Mouse (Mus musculus) limb, embryonic 10.5 days (tissue): ENCODE results near the gene Mfsd4b2. TPM values are rescaled to one million over a fixed set of nuclear protein-coding genes. Genes with fewer than 3 reads are reported as not detected.
"Not testable (repeated sequence)": the region's sequence is repeated elsewhere in the genome, so short reads cannot be mapped to it uniquely, and the experiment has no call there.

Source experiments
- DNase-seq: peaks from one replicate; pipeline ENCODE4 v3.0.0-alpha.2; 2017; ENCODE audit warnings: low spot score
- H3K27ac ChIP-seq: fragments of 300-500 bp; sonication (generic); 2 replicates; pipeline ENCODE4 v1.5.1; 2016; ENCODE audit warnings: mild to moderate bottlenecking
- H3K27me3 ChIP-seq: fragments of 300-500 bp; sonication (generic); 2 replicates; pipeline ENCODE4 v1.6.1; 2016; ENCODE audit warnings: low read depth, mild to moderate bottlenecking; ENCODE audit not compliant: poor library complexity, severe bottlenecking
- H3K36me3 ChIP-seq: fragments of 300-500 bp; sonication (generic); 2 replicates; pipeline ENCODE4 v1.6.1; 2016; ENCODE audit warnings: mild to moderate bottlenecking, moderate library complexity
- H3K4me1 ChIP-seq: fragments of 300-500 bp; sonication (generic); 2 replicates; pipeline ENCODE4 v1.6.1; 2016
- H3K4me3 ChIP-seq: fragments of 300-500 bp; sonication (generic); 2 replicates; pipeline ENCODE4 v1.5.1; 2016; ENCODE audit warnings: mild to moderate bottlenecking, moderate library complexity
- H3K9me3 ChIP-seq: fragments of 300-500 bp; sonication (generic); replicated peaks from 2 replicates; pipeline ENCODE4 v1.6.1; 2016; ENCODE audit warnings: mild to moderate bottlenecking
- WGBS: fragments of 180-500 bp; shearing (Covaris S2); methylation state at CpG from one replicate; pipeline ENCODE4 v1.1.7; 2016; 5-methylcytosine and 5-hydroxymethylcytosine counted together
- polyA plus RNA-seq: library from polyadenylated mRNA; unstranded; fragments of >200 nt; fragmentation: Nextera tagmentation; extraction: Ambion mirVana; gene quantifications from 2 replicates; pipeline ENCODE4 v1.2.1, GENCODE M21; 2016

Mfsd4b2 gene
- polyA plus RNA-seq, 1 experiment from 2014 or later = not detected

DNA sequence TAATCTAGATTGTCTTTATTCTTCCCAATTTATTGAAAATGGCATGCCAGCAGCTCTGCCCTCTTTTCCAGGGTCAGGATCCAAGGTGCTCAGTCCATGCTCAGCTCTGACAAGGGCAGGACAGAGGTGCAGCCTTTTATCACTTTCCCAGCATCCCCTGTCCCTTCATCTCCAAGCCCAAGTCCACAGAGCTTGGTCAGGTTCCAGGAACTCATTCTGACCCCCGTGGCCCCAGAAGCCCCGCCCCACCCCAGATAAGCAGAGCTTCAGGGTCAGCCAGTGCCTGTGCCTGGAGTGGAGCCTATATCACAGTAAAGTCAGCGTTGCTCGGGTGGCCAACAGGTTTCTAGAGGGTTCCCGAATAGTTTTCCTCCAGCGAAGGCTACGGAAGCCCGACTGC lies 2.2 kb downstream of the Mfsd4b2 start:
- not testable (repeated sequence) for H3K9me3 ChIP-seq, H3K27ac ChIP-seq, DNase-seq, H3K4me3 ChIP-seq, H3K36me3 ChIP-seq
- WGBS = 75% methylated on average over 8 of the region's 8 CpGs
- Histone ChIP-seq H3K4me1 (peaks cover 10% of the 10 kb centered on the region), H3K27me3 (peaks cover 35% of the 10 kb centered on the region)

DNA sequence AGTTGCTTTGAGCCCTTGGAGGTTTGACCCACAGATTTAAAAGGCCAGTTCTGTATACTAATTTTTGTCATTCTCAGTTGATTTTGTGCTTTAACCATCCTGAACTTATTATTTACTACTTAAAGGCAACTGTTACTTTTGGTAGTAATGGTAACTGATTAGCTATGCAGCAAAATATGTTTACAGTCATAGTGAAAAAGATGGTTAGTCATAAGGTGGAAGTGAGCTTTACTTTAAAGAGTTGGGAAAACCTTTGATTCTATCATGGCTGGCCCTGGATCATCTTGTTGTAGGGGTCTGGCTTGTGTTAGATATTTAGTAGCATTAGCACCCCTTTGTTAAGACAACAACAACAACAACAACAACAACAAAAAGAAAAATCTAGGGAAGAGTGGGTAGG lies 14.1 kb downstream of the Mfsd4b2 start:
- Histone ChIP-seq H3K27me3 (no peaks in the 10 kb centered on the region), H3K27ac (no peak overlapping the region), H3K4me3 (no peak overlapping the region), H3K9me3 (no peaks in the 10 kb centered on the region), H3K36me3 (no peaks in the 10 kb centered on the region), H3K4me1 (no peaks in the 10 kb centered on the region)
- DNase-seq = no peak

DNA sequence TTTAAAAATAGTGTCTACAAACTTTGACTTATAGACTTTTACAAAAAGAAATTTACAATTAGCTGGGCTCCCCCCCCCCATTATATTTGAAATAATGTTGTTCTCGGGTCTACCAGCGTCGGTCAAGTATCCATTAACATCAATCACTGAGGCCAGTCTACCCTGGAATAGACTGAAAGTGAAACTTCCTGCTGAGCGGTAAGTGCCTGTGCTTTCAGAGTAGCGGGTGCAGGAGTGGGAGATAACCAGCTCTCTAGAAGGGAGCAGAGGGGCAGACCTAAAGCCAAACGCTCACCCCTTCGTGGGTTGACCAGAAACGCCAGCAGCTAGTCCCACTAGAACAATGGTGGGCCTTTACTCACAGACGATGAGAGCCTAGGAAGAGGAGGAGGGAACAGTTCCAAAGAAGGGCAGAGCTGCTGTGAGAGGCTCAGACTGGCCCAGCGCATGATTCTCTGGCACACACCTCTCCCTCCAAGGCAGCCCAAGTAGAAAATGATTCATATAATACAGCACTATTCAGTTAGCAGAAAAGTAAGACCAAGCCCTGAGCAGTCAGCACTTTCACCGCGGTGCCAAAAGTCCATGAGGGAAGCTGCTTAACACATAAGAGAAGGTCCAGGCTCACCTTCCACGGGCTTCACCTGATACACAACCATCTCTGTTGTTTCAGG lies 17.8 kb downstream of the Mfsd4b2 start:
- DNase-seq = no peak
- Histone ChIP-seq H3K9me3 (no peaks in the 10 kb centered on the region), H3K4me3 (no peak overlapping the region), H3K27me3 (no peaks in the 10 kb centered on the region), H3K4me1 (no peaks in the 10 kb centered on the region), H3K36me3 (no peaks in the 10 kb centered on the region), H3K27ac (no peak overlapping the region)
- WGBS = 78% methylated on average over 13 of the region's 13 CpGs

DNA sequence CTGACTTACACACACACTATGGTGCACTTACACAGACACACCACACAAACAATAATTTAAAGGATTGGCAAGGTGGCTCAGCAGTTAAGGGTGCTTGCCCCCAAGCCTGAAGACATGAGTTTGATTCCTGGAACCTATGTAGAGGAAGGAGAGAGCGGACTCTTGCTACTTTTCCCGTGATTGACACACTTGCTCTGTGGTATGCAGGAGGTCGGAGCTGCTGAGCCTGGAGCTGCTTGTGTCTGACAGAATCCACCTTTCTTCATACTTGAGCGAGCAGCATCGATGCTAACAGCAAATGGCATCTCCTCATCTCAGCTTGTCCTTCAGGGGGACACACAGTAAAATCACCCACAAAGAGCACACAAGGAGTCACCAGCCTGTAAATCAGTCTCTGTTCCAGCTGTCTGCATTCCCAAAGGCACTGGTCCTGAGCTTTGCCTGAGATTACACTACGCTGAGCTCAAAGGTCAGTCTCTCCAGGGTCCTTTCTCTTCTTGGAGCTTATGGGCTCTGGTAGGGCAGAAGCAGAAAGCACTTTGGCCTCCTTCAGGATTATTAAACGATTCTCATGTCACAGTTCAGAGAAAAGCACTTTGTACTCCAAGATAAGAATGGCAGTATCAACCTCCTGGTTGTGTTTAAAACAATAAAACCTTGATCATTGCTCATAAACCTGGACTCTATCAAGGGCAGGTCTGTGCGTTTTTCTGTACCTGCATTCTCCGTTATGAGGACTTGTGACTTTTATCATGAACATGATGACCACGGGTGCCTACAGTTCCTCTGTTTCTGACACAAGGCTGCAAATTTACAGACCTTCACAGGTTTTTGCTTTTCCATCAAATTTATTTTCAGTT lies 19.7 kb downstream of the Mfsd4b2 start:
- H3K4me3 ChIP-seq = no peak overlapping the region
- no peak for DNase-seq
- no peaks in the 10 kb centered on the region for H3K27me3 ChIP-seq
- H3K9me3 ChIP-seq = no peaks in the 10 kb centered on the region
- no peaks in the 10 kb centered on the region for H3K4me1 ChIP-seq
- H3K27ac ChIP-seq = no peak overlapping the region
- 85% methylated on average over 10 of the region's 10 CpGs for WGBS
- no peaks in the 10 kb centered on the region for H3K36me3 ChIP-seq

DNA sequence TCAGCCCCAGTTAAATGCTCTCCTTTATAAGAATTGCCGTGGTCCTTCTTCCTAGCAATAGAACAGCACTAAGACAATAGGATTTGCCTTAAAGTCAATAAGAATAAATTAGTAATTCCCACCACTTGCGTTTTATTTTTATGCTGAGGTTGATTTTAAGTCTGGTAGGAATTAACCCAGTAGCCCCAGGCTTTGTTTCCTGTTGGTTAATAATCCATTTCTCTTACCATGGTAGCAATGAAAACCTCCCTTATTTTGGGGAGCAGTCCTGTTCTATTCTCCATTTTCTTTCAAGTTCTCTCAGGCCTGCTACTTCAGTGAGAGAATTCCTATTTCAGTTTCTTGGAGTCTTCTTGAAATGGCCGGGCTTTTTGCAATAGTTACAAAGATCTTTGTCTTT lies 22.5 kb downstream of the Mfsd4b2 start:
- H3K27me3 ChIP-seq = no peaks in the 10 kb centered on the region
- 83% methylated on average over 3 of the region's 3 CpGs for WGBS
- H3K36me3 ChIP-seq = no peaks in the 10 kb centered on the region
- no peak overlapping the region for H3K4me3 ChIP-seq
- peaks cover 6% of the 10 kb centered on the region for H3K4me1 ChIP-seq
- H3K9me3 ChIP-seq = no peaks in the 10 kb centered on the region
- no peak for DNase-seq
- H3K27ac ChIP-seq = no peak overlapping the region

DNA sequence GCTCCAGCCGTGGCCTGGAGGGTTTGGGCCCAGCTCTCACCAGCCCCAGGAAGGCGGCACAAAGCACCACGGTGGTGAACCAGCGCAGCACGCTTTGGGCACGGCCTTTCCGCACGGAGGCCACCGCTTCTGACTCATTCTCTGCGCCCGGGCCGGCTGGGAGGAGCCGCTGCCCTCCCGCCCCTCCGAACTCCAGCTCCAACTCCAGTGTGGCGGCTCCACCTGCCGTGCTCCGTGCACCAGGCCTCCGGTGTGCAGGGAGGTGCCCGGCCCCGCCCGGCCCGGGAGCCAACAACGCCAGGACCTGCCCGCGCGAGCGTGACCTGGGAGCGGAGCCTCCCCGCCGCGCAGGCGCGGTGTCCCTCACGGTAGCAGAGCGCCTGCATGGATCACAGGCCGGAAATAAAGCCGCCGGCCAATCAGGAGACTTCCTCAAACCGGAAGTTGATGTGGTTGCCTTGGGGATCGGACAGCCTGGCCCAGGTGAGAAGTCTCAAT lies 27.8 kb downstream of the Mfsd4b2 start, which contains the start of gene Mfsd4b4:
Mfsd4b4 (minus strand) TSS at position 365 of the 498 bp plus-strand sequence.
- Histone ChIP-seq H3K27me3 (no peaks in the 10 kb centered on the region), H3K9me3 (no peaks in the 10 kb centered on the region), H3K4me1 (peaks cover 16% of the 10 kb centered on the region), H3K36me3 (no peaks in the 10 kb centered on the region), H3K4me3 (peak within 1 kb of the TSS; percentile 85), H3K27ac (peak within 1 kb of the TSS; percentile 98)
- DNase-seq = peak; percentile 95
- WGBS = under 1% methylated on average over 41 of the region's 41 CpGs

DNA sequence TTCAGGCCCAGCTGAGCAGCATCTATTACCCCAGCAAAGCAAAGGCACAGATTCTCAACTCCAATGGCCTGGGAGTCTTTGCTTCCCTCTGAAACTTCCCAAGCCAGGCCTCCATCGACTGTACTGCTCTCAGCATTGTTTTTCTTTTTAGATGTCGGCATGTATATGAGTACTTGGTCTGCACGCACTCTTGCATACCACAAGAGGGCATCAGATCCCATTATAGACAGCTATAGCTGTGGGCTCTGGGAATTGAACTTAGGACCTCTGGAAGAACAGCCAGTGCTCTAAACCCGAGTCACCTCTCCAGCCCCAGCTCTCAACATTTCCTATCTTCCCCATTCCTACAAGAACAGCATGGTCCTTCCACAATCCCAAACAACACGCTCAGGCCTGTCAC lies 30.2 kb downstream of the Mfsd4b2 start:
- Histone ChIP-seq H3K4me1 (peaks cover 16% of the 10 kb centered on the region), H3K27ac (no peak overlapping the region), H3K9me3 (no peaks in the 10 kb centered on the region), H3K36me3 (0 out of 2 replicates have a peak, but pooled peaks cover 4% of the 10 kb centered on the region), H3K27me3 (no peaks in the 10 kb centered on the region), H3K4me3 (no peak overlapping the region)
- 87% methylated on average over 5 of the region's 5 CpGs for WGBS
- no peak for DNase-seq

DNA sequence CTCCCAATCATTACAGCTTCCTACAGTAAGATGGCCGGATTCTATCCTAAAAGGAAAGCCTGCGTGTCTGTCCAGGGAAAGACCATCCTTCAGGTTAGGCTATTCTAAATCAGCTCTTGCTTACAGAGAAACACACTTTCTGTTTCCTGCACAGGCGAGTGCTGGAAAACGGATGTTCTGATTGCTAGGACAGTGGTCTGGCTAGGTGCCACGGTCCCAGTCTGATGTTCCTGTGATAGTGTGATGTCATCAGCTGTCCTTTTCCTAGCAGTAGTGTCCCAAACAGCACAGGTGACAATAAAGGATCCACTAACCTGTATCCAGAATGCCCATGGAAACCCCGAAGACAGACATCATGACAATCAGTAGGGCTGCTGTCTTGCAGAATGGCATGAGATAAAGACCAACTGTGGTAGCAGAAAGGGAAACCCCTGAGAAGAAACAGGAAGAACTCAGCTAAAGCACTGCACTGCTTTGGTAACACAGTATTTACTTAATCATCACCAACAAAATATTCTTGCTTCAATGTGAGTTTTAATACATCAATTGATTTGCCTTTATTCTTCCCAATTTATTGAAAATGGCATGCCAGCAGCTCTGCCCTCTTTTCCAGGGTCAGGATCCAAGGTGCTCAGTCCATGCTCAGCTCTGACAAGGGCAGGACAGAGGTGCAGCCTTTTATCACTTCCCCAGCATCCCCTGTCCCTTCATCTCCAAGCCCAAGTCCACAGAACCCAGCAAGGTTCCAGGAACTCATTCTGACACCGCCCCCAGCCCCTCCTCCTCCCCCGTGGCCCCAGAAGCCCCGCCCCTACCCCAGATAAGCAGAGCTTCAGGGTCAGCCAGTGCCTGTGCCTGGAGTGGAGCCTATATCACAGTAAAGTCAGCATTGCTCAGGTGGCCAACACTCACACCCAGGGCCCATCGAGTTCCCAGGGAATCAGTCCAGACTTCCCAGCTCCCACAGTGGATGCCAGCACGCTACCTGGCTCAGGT lies 32.7 kb downstream of the Mfsd4b2 start:
- H3K4me1 ChIP-seq = peaks cover 9% of the 10 kb centered on the region
- no peaks in the 10 kb centered on the region for H3K27me3 ChIP-seq
- H3K4me3 ChIP-seq = no peak overlapping the region
- no peak for DNase-seq
- H3K36me3 ChIP-seq = 0 out of 2 replicates have a peak, but pooled peaks cover 7% of the 10 kb centered on the region
- H3K27ac ChIP-seq = no peak overlapping the region
- WGBS = 74% methylated on average over 11 of the region's 11 CpGs
- H3K9me3 ChIP-seq = no peaks in the 10 kb centered on the region

DNA sequence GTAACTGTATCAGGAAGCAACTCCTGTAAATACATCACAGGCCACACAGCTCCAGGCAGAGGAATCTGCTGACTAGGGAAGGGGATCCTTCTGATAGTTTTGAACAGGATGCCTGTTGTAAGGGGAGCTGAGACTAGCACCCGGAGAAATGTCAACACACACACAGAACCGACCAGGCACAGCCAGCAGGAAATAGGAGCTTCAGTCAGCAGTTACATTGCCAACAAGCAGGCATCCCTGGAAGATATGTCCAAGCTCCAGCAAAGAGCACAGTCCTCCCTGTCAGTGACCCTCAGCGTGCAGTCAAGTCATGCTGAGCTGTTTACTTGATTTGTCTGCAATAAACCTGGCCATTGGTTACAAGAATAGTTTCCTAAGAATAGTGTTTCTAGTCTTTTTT lies 38.1 kb downstream of the Mfsd4b2 start:
- H3K4me3 ChIP-seq = no peak overlapping the region
- no peaks in the 10 kb centered on the region for H3K27me3 ChIP-seq
- 72% methylated on average over 3 of the region's 3 CpGs for WGBS
- no peak for DNase-seq
- 0 out of 2 replicates have a peak, but pooled peaks cover 7% of the 10 kb centered on the region for H3K36me3 ChIP-seq
- no peak overlapping the region for H3K27ac ChIP-seq
- H3K9me3 ChIP-seq = no peaks in the 10 kb centered on the region
- no peaks in the 10 kb centered on the region for H3K4me1 ChIP-seq

Other genes with a start within 250 kb of the Mfsd4b2 start
- gene Rev3l, start 194.8 kb downstream of the Mfsd4b2 start, polyA plus RNA-seq = 11.3 and 11.9 TPM in 2 replicates
- 4.0 and 5.2 TPM in 2 replicates for gene Mfsd4b4, start 27.7 kb downstream of the Mfsd4b2 start, polyA plus RNA-seq
- 0.10 TPM in 1 of 2 replicates, not detected in the other for gene Mfsd4b3, start 33.2 kb upstream of the Mfsd4b2 start, polyA plus RNA-seq
- gene Mfsd4b5, start 59.7 kb upstream of the Mfsd4b2 start, polyA plus RNA-seq = 0.05 TPM in 1 of 2 replicates, not detected in the other
- not detected in 2 replicates for gene Mfsd4b1, start 98.3 kb upstream of the Mfsd4b2 start, polyA plus RNA-seq
- 10.4 and 12.6 TPM in 2 replicates for gene Slc16a10, start 215.3 kb upstream of the Mfsd4b2 start, polyA plus RNA-seq